Mouse (Mus musculus) cerebellum, adult 9-11 months (tissue): ENCODE results near the gene Lmntd1.

Experiments
- DNase-seq: peaks from one replicate; pipeline ENCODE4 v3.0.0; 2022

Lmntd1 gene

GRCm38 (mm10) chr6:145372066-145372465 lies 242.1 kb downstream of the Lmntd1 start:
- DNase-seq = no peak

GRCm38 (mm10) chr6:145371586-145371985 lies 242.5 kb downstream of the Lmntd1 start:
- DNase-seq = no peak

GRCm38 (mm10) chr6:145370302-145370701 lies 243.8 kb downstream of the Lmntd1 start:
- DNase-seq = no peak

GRCm38 (mm10) chr6:145369290-145369689 lies 244.8 kb downstream of the Lmntd1 start:
- DNase-seq = no peak

- no peak for DNase-seq
Observed at GRCm38 (mm10) chr6:145366488-145366887, 247.6 kb downstream of the Lmntd1 start.

GRCm38 (mm10) chr6:145363698-145364097 lies 250.4 kb downstream of the Lmntd1 start:
- DNase-seq = no peak

- no peak for DNase-seq
Observed at GRCm38 (mm10) chr6:145361109-145361694, 252.9 kb downstream of the Lmntd1 start.

- no peak for DNase-seq
Observed at GRCm38 (mm10) chr6:145359470-145360430, 254.4 kb downstream of the Lmntd1 start.

- no peak for DNase-seq
Observed at GRCm38 (mm10) chr6:145358001-145358400, 256.1 kb downstream of the Lmntd1 start.

GRCm38 (mm10) chr6:145353806-145354205 lies 260.3 kb downstream of the Lmntd1 start:
- DNase-seq = no peak

- DNase-seq = no peak
Observed at GRCm38 (mm10) chr6:145352705-145353104, 261.4 kb downstream of the Lmntd1 start.

- DNase-seq = peak; percentile 28
Observed at GRCm38 (mm10) chr6:145348196-145348915, 265.8 kb downstream of the Lmntd1 start.

- peak; percentile 23 for DNase-seq
Observed at GRCm38 (mm10) chr6:145347641-145348040, 266.5 kb downstream of the Lmntd1 start.

- DNase-seq = peak; percentile 86
Observed at GRCm38 (mm10) chr6:145346789-145347557, 267.1 kb downstream of the Lmntd1 start.

- no peak for DNase-seq
Observed at GRCm38 (mm10) chr6:145346305-145346704, 267.8 kb downstream of the Lmntd1 start.

- DNase-seq = no peak
Observed at GRCm38 (mm10) chr6:145344719-145345118, 269.4 kb downstream of the Lmntd1 start.

- DNase-seq = no peak
Observed at GRCm38 (mm10) chr6:145343457-145343856, 270.7 kb downstream of the Lmntd1 start.

- no peak for DNase-seq
Observed at GRCm38 (mm10) chr6:145342836-145343235, 271.3 kb downstream of the Lmntd1 start.

GRCm38 (mm10) chr6:145341301-145342193 lies 272.6 kb downstream of the Lmntd1 start:
- DNase-seq = peak; percentile 91

GRCm38 (mm10) chr6:145340657-145341146 lies 273.4 kb downstream of the Lmntd1 start:
- DNase-seq = peak; percentile 96

- peak; percentile 66 for DNase-seq
Observed at GRCm38 (mm10) chr6:145339956-145340656, 274.0 kb downstream of the Lmntd1 start.
